ENCODE assay signal across 8 mouse cellular contexts in the genomic region with DNA sequence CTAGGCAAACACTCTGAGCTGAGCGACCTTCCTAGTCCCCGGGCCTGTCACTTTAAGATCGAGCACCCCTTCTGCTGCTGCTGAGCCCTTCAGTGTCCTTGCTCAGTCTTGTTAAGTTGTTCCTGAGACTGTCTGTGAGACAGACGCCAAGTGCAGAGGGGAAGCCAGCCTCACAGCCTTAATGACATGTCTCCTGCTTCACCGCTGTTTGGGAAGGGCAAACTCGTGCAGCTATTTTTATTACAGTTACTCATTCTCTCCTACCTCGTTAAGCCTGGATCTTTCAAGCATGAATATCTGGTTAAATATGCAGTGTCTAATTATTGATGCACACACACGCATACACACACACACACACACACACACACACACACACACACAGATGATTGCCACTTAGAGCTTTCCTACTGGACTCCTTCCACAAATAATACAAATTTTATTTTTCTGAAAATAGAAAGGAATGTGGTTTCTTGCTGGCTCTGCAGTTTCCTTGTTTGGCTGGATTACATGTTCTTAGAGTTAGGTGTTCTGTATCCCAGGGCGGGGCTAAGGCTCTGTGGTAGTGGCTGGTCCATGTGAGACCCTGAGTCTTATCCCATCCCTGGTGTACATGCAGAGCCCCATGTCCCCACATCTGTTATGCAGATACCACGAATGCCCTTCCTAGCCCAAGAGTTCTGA. TPM values are rescaled to one million over a fixed set of nuclear protein-coding genes. Genes with fewer than 3 reads are reported as not detected.
A peak's percentile ranks its signal among the peaks of the same experiment; 100 is the strongest.
DNase-seq lines count a peak whose midpoint lies in the region; ATAC-seq and TF ChIP-seq lines count a peak whose summit lies in the region.

No protein-coding gene starts in this region.

- no peak for TF ChIP-seq POLR2A in brain, embryonic 14.5 days (IDR thresholded peaks at IDR 0.05; ENCODE audit: borderline replicate concordance, extremely low read depth, insufficient read depth, insufficient read length, poor library complexity, severe bottlenecking)
- TF ChIP-seq POLR2A in thymus, adult 2 months (IDR thresholded peaks at IDR 0.05; ENCODE audit: control insufficient read depth, extremely low read depth, insufficient read depth, low read length, poor library complexity): no peak

- peak overlapping the region; percentile 61; the same call in 1 of the 2 replicates for H3K27ac ChIP-seq in lung, embryonic 15.5 days
- peak overlapping the region; percentile 65; the same call in 1 of the 2 replicates for H3K27ac ChIP-seq in kidney, embryonic 14.5 days (ENCODE audit: low read depth, low read length)
- H3K27ac ChIP-seq in thymus, adult 2 months (ENCODE audit: control insufficient read depth, insufficient read depth, low read length): no peak overlapping the region

- 53% methylated on average over 10 of the region's 10 CpGs for WGBS in lung, embryonic 15.5 days
- WGBS in kidney, embryonic 14.5 days: 44% methylated on average over 10 of the region's 10 CpGs
- WGBS in thymus, adult 2 months: 80% methylated on average over 10 of the region's 10 CpGs

- no peak for ATAC-seq in lung, embryonic 15.5 days (ENCODE audit: borderline replicate concordance, extremely low read depth, low FRiP score, low TSS enrichment)
- no peak for ATAC-seq in kidney, embryonic 14.5 days (ENCODE audit: low FRiP score, low TSS enrichment)

- no peak overlapping the region for H3K4me3 ChIP-seq in lung, embryonic 15.5 days
- H3K4me3 ChIP-seq in kidney, embryonic 14.5 days (ENCODE audit: low read length): no peak overlapping the region
- H3K4me3 ChIP-seq in thymus, adult 2 months (ENCODE audit: control insufficient read depth, insufficient read depth, low read length): no peak overlapping the region

- no peak overlapping the region for H3K9ac ChIP-seq in lung, embryonic 15.5 days
- H3K9ac ChIP-seq in kidney, embryonic 14.5 days (ENCODE audit: low read depth, low read length): no peak overlapping the region

- DNase-seq in lung, postnatal 14 days: no peak
- DNase-seq in brain, embryonic 14.5 days (ENCODE audit: low read depth): peak; percentile 88
- peak; percentile 70 to 75 for DNase-seq in heart, adult 9 months (ENCODE audit: low spot score in 2 of 2)
- peak; percentile 63 for DNase-seq in splenic B cell, adult 2 months (ENCODE audit: low read depth, low spot score)
- DNase-seq in thymus, adult 2 months: no peak
- no peak for DNase-seq in cerebellum, postnatal 36 days

- no peaks in the 10 kb centered on the region for H3K27me3 ChIP-seq in lung, embryonic 15.5 days
- no peaks in the 10 kb centered on the region for H3K27me3 ChIP-seq in kidney, embryonic 14.5 days (ENCODE audit: control insufficient read depth, insufficient read depth, low read length)
- no peaks in the 10 kb centered on the region for H3K27me3 ChIP-seq in splenic B cell, adult 2 months (ENCODE audit: control insufficient read depth, insufficient read depth, low read length, poor library complexity, severe bottlenecking)
- H3K27me3 ChIP-seq in thymus, adult 2 months (ENCODE audit: control insufficient read depth, insufficient read depth, low read length): no peaks in the 10 kb centered on the region

- no peaks in the 10 kb centered on the region for H3K36me3 ChIP-seq in lung, embryonic 15.5 days
- H3K36me3 ChIP-seq in kidney, embryonic 14.5 days (ENCODE audit: control insufficient read depth, insufficient read depth, low read length): no peaks in the 10 kb centered on the region
- H3K36me3 ChIP-seq in splenic B cell, adult 2 months (ENCODE audit: control insufficient read depth, insufficient read depth, low read length, poor library complexity, severe bottlenecking): no peaks in the 10 kb centered on the region
- no peaks in the 10 kb centered on the region for H3K36me3 ChIP-seq in thymus, adult 2 months (ENCODE audit: control insufficient read depth, insufficient read depth, low read length)

- peaks cover 56% of the 10 kb centered on the region for H3K4me1 ChIP-seq in lung, embryonic 15.5 days
- peaks cover 34% of the 10 kb centered on the region for H3K4me1 ChIP-seq in kidney, embryonic 14.5 days (ENCODE audit: control insufficient read depth, insufficient read depth, low read length)
- H3K4me1 ChIP-seq in thymus, adult 2 months (replicated peaks; ENCODE audit: control insufficient read depth, insufficient read depth, low read length): peaks cover 27% of the 10 kb centered on the region

- no peaks in the 10 kb centered on the region for H3K9me3 ChIP-seq in lung, embryonic 15.5 days
- H3K9me3 ChIP-seq in kidney, embryonic 14.5 days (ENCODE audit: control insufficient read depth, low read length): no peaks in the 10 kb centered on the region

- H3K4me2 ChIP-seq in lung, embryonic 15.5 days: no peak overlapping the region
- H3K4me2 ChIP-seq in kidney, embryonic 14.5 days (replicated peaks; ENCODE audit: low read depth, low read length): no peak overlapping the region

- TF ChIP-seq CTCF in brain, embryonic 14.5 days (IDR thresholded peaks at IDR 0.05; ENCODE audit: borderline replicate concordance, extremely low read depth, insufficient read depth, insufficient read length): no peak
- no peak for TF ChIP-seq CTCF in thymus, adult 2 months (IDR thresholded peaks at IDR 0.05; ENCODE audit: borderline replicate concordance, control insufficient read depth, extremely low read depth, insufficient read depth, low read length, poor library complexity)

RNA-seq across cellular contexts. Expression of a gene that starts 18.6 kb away (rescaled TPM):
- polyA plus RNA-seq in lung, embryonic 15.5 days (2015; fragmentation: Nextera tagmentation; extraction: Ambion mirVana): 9.9 and 10.9 TPM in 2 replicates
- polyA plus RNA-seq in brain, embryonic 14.5 days (2012; rRNA removed): 8.6 and 8.7 TPM in 2 replicates
- polyA plus RNA-seq in kidney, embryonic 14.5 days (2014; fragmentation: Nextera tagmentation; extraction: Ambion mirVana): 11.5 and 20.6 TPM in 2 replicates
- 12.1 and 15.3 TPM in 2 replicates for polyA plus RNA-seq in thymus, adult 2 months (2012; rRNA removed)

RNA-seq across cellular contexts. Expression of a gene that starts 18.8 kb away (rescaled TPM):
- polyA plus RNA-seq in lung, embryonic 15.5 days (2015; fragmentation: Nextera tagmentation; extraction: Ambion mirVana): 26.0 and 28.3 TPM in 2 replicates
- 22.0 and 25.2 TPM in 2 replicates for polyA plus RNA-seq in brain, embryonic 14.5 days (2012; rRNA removed)
- polyA plus RNA-seq in kidney, embryonic 14.5 days (2014; fragmentation: Nextera tagmentation; extraction: Ambion mirVana): 27.9 and 30.9 TPM in 2 replicates
- 34.0 and 42.9 TPM in 2 replicates for polyA plus RNA-seq in thymus, adult 2 months (2012; rRNA removed)

RNA-seq across cellular contexts. Expression of a gene that starts 19.0 kb away (rescaled TPM):
- polyA plus RNA-seq in lung, embryonic 15.5 days (2015; fragmentation: Nextera tagmentation; extraction: Ambion mirVana): 2.5 and 2.8 TPM in 2 replicates
- polyA plus RNA-seq in brain, embryonic 14.5 days (2012; rRNA removed): not detected in 2 replicates
- polyA plus RNA-seq in kidney, embryonic 14.5 days (2014; fragmentation: Nextera tagmentation; extraction: Ambion mirVana): 3.3 TPM in 1 of 2 replicates, not detected in the other
- polyA plus RNA-seq in thymus, adult 2 months (2012; rRNA removed): not detected in 2 replicates

Comparison
In these comparisons a context has a peak if more than half of its experiments do, and no peak if none do; other contexts are left out.
1. DNase-seq: peak in brain, embryonic 14.5 days (single experiment), heart, adult 9 months (2 of 2) and splenic B cell, adult 2 months (single experiment); none in lung, postnatal 14 days (single experiment), thymus, adult 2 months (single experiment) and cerebellum, postnatal 36 days (0 of 2).